Mouse (Mus musculus) hindbrain, embryonic 12.5 days (tissue): ENCODE measurements around the gene Ppp1r13b. TPM values are rescaled to one million over a fixed set of nuclear protein-coding genes. Genes with fewer than 3 reads are reported as not detected.

Experiments
- ATAC-seq: fragments of 200-750 bp; cut with Nextera tagmentation; 2 replicates; pipeline ENCODE4 v1.8.0; 2017; ENCODE audit warnings: moderate TSS enrichment; ENCODE audit not compliant: low FRiP score
- H3K27ac ChIP-seq: fragments of 300-500 bp; sonication (generic); 2 replicates; pipeline ENCODE4 v1.5.1; 2016; ENCODE audit warnings: mild to moderate bottlenecking
- H3K27me3 ChIP-seq: fragments of 300-500 bp; sonication (generic); 2 replicates; pipeline ENCODE4 v1.6.1; 2016; ENCODE audit warnings: mild to moderate bottlenecking
- H3K36me3 ChIP-seq: fragments of 300-500 bp; sonication (generic); 2 replicates; pipeline ENCODE4 v1.6.1; 2016; ENCODE audit warnings: mild to moderate bottlenecking
- H3K4me1 ChIP-seq: fragments of 300-500 bp; sonication (generic); 2 replicates; pipeline ENCODE4 v1.6.1; 2016
- H3K4me2 ChIP-seq: fragments of 300-500 bp; sonication (generic); replicated peaks from 2 replicates; pipeline ENCODE4 v1.6.1; 2016; ENCODE audit warnings: mild to moderate bottlenecking
- H3K4me3 ChIP-seq: fragments of 300-500 bp; sonication (generic); 2 replicates; pipeline ENCODE4 v1.5.1; 2016; ENCODE audit warnings: mild to moderate bottlenecking
- H3K9ac ChIP-seq: fragments of 300-500 bp; sonication (generic); 2 replicates; pipeline ENCODE4 v1.6.1; 2016; ENCODE audit warnings: mild to moderate bottlenecking, moderate library complexity
- H3K9me3 ChIP-seq: fragments of 300-500 bp; sonication (generic); replicated peaks from 2 replicates; pipeline ENCODE4 v1.6.1; 2016; ENCODE audit warnings: mild to moderate bottlenecking
- WGBS: fragments of 180-500 bp; shearing (Covaris S2); methylation state at CpG from one replicate; pipeline ENCODE4 v1.1.7; 2016; 5-methylcytosine and 5-hydroxymethylcytosine counted together
- polyA plus RNA-seq: library from polyadenylated mRNA; unstranded; fragments of >200 nt; fragmentation: Nextera tagmentation; extraction: Ambion mirVana; gene quantifications from 2 replicates; pipeline ENCODE4 v1.2.1, GENCODE M21; 2016

The Ppp1r13b gene
- polyA plus RNA-seq, 1 experiment from 2014 or later, result 18.5 TPM

DNA sequence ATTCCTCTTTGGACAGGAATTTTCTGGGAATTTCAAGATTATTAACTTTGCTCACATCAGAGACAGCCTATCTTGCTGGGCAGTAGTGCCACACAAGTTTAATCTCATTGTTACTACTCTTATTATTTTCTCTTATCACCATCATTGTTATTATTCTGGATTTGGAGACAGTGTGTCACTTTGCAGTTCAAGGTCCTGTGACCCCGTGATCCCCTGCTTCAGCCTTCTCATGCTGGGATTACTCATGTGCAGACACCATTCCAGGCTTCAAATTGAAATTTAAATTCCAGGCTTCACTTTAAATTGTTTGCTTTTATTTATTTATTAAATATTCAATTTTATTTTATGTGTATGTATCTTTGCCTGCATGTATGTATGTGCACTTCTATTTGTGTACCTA lies 38.1 kb downstream of the Ppp1r13b start:
- WGBS, result 91% methylated on average over 1 of the region's 1 CpGs
- H3K9ac ChIP-seq, result no peak overlapping the region
- no peaks in the 10 kb centered on the region for H3K4me1 ChIP-seq
- no peak overlapping the region for H3K4me3 ChIP-seq
- no peaks in the 10 kb centered on the region for H3K9me3 ChIP-seq
- H3K36me3 ChIP-seq, result peaks cover 3% of the 10 kb centered on the region; the same call in 1 of the 2 replicates
- ATAC-seq, result no peak
- H3K4me2 ChIP-seq, result no peak overlapping the region
- no peaks in the 10 kb centered on the region for H3K27me3 ChIP-seq
- H3K27ac ChIP-seq, result no peak overlapping the region

DNA sequence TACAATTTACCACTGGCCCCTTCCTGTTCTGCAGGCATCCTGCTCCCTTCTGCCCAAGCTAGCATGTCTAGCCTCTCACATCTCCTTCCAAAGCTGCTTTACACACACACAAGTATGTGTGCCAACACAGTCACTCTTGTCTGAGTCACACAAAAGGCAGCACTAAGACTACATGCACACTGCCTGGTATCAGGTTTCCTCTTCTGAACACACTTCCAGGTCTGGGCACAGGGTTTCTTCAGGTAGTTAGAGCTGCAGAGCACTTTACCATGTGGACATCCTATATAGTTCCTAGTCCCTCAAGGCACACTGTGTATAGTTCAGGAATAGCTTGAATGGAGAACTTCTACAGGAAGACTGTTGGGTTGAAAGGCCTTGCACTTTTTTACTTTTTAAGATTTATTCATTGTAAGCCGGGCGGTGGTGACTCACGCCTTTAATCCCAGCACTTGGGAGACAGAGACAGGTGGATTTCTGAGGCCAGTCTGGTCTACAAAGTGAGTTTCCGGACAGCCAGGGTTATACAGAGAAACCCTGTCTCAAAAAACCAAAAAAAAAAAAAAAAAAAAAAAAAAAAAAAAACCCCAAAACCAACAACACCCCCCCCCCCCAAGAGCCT lies 43.6 kb downstream of the Ppp1r13b start:
- no peak for ATAC-seq
- Histone ChIP-seq H3K4me3 (no peak overlapping the region), H3K9ac (no peak overlapping the region), H3K9me3 (no peaks in the 10 kb centered on the region), H3K4me1 (no peaks in the 10 kb centered on the region), H3K36me3 (peaks cover 5% of the 10 kb centered on the region; the same call in 1 of the 2 replicates), H3K4me2 (no peak overlapping the region), H3K27me3 (no peaks in the 10 kb centered on the region), H3K27ac (no peak overlapping the region)
- WGBS, result 93% methylated on average over 4 of the region's 4 CpGs

DNA sequence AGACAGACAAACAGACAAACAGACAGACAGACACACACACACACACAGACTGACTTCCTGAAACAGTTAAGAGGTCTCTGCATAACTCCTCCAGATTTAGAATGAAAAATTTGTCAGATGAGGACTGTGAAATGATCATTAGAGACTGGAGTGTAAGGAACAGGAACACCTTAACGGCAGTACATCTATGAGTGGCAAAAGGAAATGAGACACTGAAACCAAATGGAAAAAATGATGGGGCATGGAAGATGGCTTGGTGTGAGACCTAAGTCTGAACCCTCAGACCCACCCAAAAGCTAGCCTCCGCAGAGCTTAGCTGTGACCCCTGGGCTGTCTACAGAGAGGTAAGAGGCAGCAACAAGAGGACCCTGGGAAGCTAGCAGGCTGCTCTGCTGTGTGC lies 52.5 kb downstream of the Ppp1r13b start:
- Histone ChIP-seq H3K27ac (no peak overlapping the region), H3K36me3 (0 out of 2 replicates have a peak, but pooled peaks cover 6% of the 10 kb centered on the region), H3K27me3 (no peaks in the 10 kb centered on the region), H3K4me3 (no peak overlapping the region), H3K4me1 (no peaks in the 10 kb centered on the region), H3K4me2 (no peak overlapping the region), H3K9me3 (no peaks in the 10 kb centered on the region), H3K9ac (no peak overlapping the region)
- WGBS, result 96% methylated on average over 2 of the region's 2 CpGs
- no peak for ATAC-seq

DNA sequence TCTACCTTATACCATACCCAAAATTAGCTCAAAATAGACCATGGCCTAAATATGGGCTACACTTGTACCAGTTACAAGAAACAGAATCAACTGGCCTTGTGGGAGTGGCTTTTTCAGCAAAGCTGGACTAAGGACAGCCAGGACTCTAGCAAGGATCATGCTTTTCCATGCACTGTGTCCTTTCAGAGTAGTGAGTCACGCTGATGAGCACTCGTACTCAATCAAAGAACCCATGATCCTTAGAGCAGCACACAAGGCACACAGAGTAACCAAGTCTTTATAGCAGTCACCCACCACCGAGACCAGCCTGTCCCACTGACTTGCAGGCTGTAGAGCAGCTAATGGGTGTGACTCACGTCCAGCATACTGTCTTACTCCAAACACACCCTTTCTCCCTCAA lies 54.4 kb downstream of the Ppp1r13b start:
- no peak overlapping the region for H3K4me2 ChIP-seq
- no peak overlapping the region for H3K9ac ChIP-seq
- 61% methylated on average over 4 of the region's 4 CpGs for WGBS
- H3K36me3 ChIP-seq, result 0 out of 2 replicates have a peak, but pooled peaks cover 6% of the 10 kb centered on the region
- H3K9me3 ChIP-seq, result 0 out of 2 replicates have a peak, but pooled peaks cover 7% of the 10 kb centered on the region
- no peak overlapping the region for H3K4me3 ChIP-seq
- H3K27me3 ChIP-seq, result no peaks in the 10 kb centered on the region
- no peak overlapping the region for H3K27ac ChIP-seq
- H3K4me1 ChIP-seq, result no peaks in the 10 kb centered on the region
- ATAC-seq, result no peak

DNA sequence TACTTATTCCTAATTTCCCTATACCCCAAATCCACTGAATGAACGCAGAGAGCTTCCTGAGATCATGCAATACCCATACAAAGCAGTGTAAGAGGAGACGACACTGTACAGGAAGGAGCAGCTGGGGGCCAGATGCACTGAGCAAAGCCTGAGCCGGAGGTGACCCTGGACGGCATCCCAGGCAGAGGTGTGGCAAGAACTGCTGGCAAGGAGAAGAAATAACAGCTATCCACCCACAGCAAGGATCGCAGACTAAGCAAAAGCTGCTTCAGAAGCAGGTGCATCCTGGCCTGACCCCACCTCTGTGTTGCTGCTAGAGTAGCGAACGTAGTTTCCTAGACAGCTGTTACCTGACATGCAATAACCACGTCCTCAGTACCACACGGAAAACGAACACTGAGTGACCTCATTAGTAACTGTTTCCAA lies 54.9 kb downstream of the Ppp1r13b start:
- Histone ChIP-seq H3K27ac (no peak overlapping the region), H3K4me1 (no peaks in the 10 kb centered on the region), H3K4me2 (no peak overlapping the region), H3K9me3 (0 out of 2 replicates have a peak, but pooled peaks cover 7% of the 10 kb centered on the region), H3K27me3 (no peaks in the 10 kb centered on the region), H3K9ac (no peak overlapping the region), H3K4me3 (no peak overlapping the region), H3K36me3 (0 out of 2 replicates have a peak, but pooled peaks cover 6% of the 10 kb centered on the region)
- 70% methylated on average over 10 of the region's 10 CpGs for WGBS
- ATAC-seq, result no peak

DNA sequence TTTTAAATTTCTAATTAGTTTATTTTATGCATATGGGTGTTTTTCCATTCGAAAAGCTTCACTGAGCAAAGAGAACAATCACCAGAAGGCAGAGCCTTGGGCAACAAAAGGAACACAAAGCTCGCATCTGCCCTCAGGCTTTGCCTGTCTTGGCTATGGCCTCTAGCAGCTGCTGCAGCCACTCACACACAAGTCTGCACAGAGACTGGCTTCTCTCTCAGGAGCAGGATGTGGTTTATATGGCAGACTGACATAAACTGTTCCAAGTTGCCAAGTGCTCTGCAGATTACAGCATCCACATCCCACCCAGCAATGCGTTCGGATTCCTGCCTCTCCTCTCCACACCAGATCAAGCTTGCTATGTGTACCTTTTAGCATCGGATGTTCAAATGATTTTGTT lies 56.2 kb downstream of the Ppp1r13b start:
- no peak overlapping the region for H3K4me2 ChIP-seq
- H3K9ac ChIP-seq, result no peak overlapping the region
- H3K4me1 ChIP-seq, result no peaks in the 10 kb centered on the region
- WGBS, result 78% methylated on average over 5 of the region's 5 CpGs
- H3K27ac ChIP-seq, result no peak overlapping the region
- no peaks in the 10 kb centered on the region for H3K27me3 ChIP-seq
- 0 out of 2 replicates have a peak, but pooled peaks cover 7% of the 10 kb centered on the region for H3K9me3 ChIP-seq
- no peak overlapping the region for H3K4me3 ChIP-seq
- no peak for ATAC-seq
- 0 out of 2 replicates have a peak, but pooled peaks cover 6% of the 10 kb centered on the region for H3K36me3 ChIP-seq

DNA sequence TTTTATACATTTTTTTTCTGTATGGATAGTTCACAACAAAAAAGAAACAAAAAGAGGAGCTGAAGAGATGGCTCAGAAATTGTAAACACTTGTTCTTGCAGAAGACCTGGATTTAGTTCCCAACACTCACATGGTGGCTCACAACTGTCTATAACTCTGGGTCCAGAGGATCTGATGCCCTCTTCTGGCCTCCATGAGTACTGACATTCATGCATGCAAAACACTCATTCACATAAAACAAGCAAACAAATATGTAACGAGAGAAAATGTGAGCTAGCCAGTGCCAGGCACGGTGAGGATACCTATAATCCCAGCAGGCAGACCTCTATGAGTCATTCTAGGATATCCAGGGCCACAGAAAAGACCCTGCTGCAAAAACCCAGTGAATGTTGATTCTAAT lies 56.7 kb downstream of the Ppp1r13b start:
- no peak overlapping the region for H3K4me2 ChIP-seq
- no peak for ATAC-seq
- no peaks in the 10 kb centered on the region for H3K4me1 ChIP-seq
- 63% methylated on average over 2 of the region's 2 CpGs for WGBS
- H3K36me3 ChIP-seq, result 0 out of 2 replicates have a peak, but pooled peaks cover 6% of the 10 kb centered on the region
- 0 out of 2 replicates have a peak, but pooled peaks cover 7% of the 10 kb centered on the region for H3K9me3 ChIP-seq
- H3K27ac ChIP-seq, result no peak overlapping the region
- no peak overlapping the region for H3K9ac ChIP-seq
- H3K27me3 ChIP-seq, result no peaks in the 10 kb centered on the region
- no peak overlapping the region for H3K4me3 ChIP-seq

DNA sequence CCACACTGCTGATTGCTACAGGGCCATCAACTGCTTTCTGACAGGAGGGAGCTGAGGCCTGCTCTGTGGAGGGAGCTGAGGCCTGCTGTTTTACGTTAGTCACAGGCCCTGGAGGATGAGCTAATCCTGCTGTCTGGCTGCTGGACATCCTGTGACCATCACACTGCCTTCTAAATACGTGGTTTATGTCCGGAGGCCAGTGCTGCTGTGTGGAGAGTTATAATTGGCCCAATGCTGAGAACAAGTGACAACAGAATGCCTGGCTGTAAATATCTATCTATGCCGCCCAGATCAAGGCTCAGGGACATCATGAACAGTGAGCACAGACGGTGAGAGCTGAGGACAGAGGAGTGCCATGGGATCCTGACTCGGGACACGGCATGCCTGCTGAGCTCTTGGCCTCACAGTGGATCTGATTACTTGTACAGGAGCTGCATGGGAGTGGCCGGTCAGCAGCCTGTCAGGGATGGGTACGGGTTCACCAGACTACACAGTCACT lies 59.6 kb downstream of the Ppp1r13b start:
- no peak overlapping the region for H3K27ac ChIP-seq
- no peaks in the 10 kb centered on the region for H3K4me1 ChIP-seq
- H3K4me3 ChIP-seq, result no peak overlapping the region
- no peak overlapping the region for H3K9ac ChIP-seq
- no peaks in the 10 kb centered on the region for H3K27me3 ChIP-seq
- H3K36me3 ChIP-seq, result no peaks in the 10 kb centered on the region
- WGBS, result 73% methylated on average over 9 of the region's 9 CpGs
- ATAC-seq, result no peak
- H3K9me3 ChIP-seq, result 0 out of 2 replicates have a peak, but pooled peaks cover 7% of the 10 kb centered on the region
- no peak overlapping the region for H3K4me2 ChIP-seq

DNA sequence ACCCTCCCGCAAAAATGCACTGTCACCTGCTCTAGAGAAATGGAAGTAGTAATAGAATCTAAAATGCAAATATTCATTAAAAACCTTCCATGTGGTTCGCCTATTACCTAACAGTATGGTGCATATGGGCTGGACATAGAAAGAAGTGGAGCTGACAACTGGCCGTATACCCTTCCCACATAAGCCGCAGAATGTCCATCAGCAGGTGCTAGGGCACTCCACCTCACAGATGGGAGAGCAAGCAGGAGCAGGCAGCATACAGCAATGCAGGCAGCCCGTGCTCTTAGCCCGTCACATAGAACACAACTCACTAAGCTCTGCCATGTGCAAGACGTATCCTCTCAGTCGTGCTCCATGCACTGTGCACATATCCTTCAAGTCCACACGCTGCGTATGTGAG lies 61.1 kb downstream of the Ppp1r13b start:
- no peak for ATAC-seq
- no peaks in the 10 kb centered on the region for H3K4me1 ChIP-seq
- 87% methylated on average over 10 of the region's 10 CpGs for WGBS
- no peak overlapping the region for H3K4me3 ChIP-seq
- no peaks in the 10 kb centered on the region for H3K27me3 ChIP-seq
- no peak overlapping the region for H3K9ac ChIP-seq
- H3K4me2 ChIP-seq, result no peak overlapping the region
- no peak overlapping the region for H3K27ac ChIP-seq
- peaks cover 7% of the 10 kb centered on the region; the same call in 1 of the 2 replicates for H3K36me3 ChIP-seq
- 0 out of 2 replicates have a peak, but pooled peaks cover 7% of the 10 kb centered on the region for H3K9me3 ChIP-seq

DNA sequence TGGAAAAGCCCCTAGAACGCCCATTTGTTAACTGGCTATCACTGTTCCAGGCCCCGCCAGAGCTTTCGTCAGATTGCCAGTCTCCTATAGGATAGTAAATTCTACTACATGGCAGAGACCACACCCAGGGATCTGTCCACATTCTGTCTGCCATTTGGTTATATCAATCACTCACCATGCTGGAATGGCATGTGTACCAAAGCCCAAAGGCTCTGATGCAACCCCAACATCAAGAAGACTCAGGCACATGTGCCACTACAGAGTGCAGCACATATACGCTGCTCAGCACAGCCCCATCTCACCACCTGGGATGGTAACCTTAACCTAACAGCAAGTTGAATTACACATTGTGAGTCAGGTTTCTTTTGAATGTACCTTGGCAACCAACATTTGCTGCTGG lies 62.0 kb downstream of the Ppp1r13b start:
- H3K4me2 ChIP-seq, result no peak overlapping the region
- H3K36me3 ChIP-seq, result peaks cover 8% of the 10 kb centered on the region; the same call in 1 of the 2 replicates
- H3K27ac ChIP-seq, result no peak overlapping the region
- ATAC-seq, result no peak
- H3K27me3 ChIP-seq, result no peaks in the 10 kb centered on the region
- no peak overlapping the region for H3K9ac ChIP-seq
- 0 out of 2 replicates have a peak, but pooled peaks cover 7% of the 10 kb centered on the region for H3K9me3 ChIP-seq
- WGBS, result 93% methylated on average over 4 of the region's 4 CpGs
- H3K4me1 ChIP-seq, result no peaks in the 10 kb centered on the region
- H3K4me3 ChIP-seq, result no peak overlapping the region

DNA sequence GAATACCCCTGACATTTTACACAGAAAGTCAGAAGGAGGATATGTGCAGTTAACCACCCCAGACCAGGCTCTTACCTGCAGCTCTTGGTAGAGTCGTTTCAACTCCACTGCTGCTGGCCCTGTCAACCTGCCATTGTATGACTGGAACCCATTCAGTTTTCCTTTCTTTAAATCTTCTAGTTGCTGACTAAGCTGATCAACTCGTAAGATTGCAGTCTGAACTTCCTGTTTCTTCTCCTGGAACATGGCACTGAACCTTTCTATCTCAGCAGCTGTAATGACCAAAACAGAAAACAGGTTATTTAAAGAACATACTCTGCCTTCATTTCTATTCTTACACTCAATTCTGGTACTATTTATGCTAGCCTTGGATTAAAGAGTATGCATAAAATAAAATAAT lies 64.4 kb downstream of the Ppp1r13b start:
- 76% methylated on average over 2 of the region's 2 CpGs for WGBS
- no peak overlapping the region for H3K27ac ChIP-seq
- ATAC-seq, result no peak

DNA sequence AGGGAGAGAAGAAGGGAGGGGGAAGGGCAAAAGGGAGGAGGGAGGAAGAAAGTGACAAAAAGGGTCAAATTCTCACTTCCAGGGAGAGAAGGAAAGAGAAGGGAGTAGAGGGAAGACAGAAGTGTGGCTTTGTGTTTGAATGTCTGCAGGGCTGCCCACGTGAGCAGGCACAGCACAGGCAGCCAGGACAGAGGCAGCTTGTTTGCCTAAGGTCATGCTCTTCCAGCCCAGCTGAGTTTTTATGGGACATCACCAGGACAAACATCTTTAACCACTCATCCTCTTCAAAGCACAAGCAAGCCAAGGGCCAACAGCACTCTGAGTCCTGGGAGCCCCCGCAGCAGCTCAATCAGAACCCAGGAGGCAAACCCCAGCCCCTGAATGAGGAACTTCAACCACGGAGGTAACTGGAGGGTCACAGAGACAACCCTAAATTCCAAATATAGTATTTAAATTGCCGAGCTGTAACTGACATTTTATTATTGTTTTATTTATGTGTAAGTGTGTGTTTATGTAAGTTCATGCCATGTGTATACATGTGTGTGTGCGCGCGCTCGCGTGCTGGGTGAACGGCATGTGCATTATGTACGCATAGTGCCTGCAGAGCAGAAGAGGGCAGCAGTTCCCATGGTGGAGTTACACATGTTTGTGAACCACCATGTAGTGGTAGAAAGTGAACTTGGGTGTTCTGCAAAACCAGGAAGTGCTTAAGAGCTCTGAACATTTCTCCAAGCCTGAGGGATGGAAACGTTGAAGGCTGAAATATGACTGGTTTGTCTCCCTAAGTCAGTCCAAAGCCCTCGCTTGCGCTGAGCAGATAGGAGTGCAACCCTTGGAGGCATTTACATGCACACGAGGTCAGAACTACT lies 65.1 kb downstream of the Ppp1r13b start:
- no peak overlapping the region for H3K4me3 ChIP-seq
- no peak overlapping the region for H3K27ac ChIP-seq
- H3K27me3 ChIP-seq, result no peaks in the 10 kb centered on the region
- ATAC-seq, result no peak
- H3K36me3 ChIP-seq, result peaks cover 18% of the 10 kb centered on the region; the same call in 1 of the 2 replicates
- no peaks in the 10 kb centered on the region for H3K9me3 ChIP-seq
- no peak overlapping the region for H3K4me2 ChIP-seq
- 82% methylated on average over 15 of the region's 15 CpGs for WGBS
- no peaks in the 10 kb centered on the region for H3K4me1 ChIP-seq
- H3K9ac ChIP-seq, result no peak overlapping the region

More for the DNA sequence above, 64.4 kb downstream of the Ppp1r13b start:
- H3K4me2 ChIP-seq, result no peak overlapping the region
- no peaks in the 10 kb centered on the region for H3K27me3 ChIP-seq
- no peak overlapping the region for H3K9ac ChIP-seq
- no peak overlapping the region for H3K4me3 ChIP-seq
- no peaks in the 10 kb centered on the region for H3K9me3 ChIP-seq
- H3K4me1 ChIP-seq, result no peaks in the 10 kb centered on the region
- H3K36me3 ChIP-seq, result peaks cover 18% of the 10 kb centered on the region; the same call in 1 of the 2 replicates
